Mouse (Mus musculus) urinary bladder, postnatal 4 days (tissue): ENCODE results near the gene Dusp22.

Experiments used
- DNase-seq, 2 experiments: peaks; one replicate each; pipeline ENCODE4 v3.0.0; 2021 to 2022; ENCODE audit warnings: low spot score in 2 of 2

The Dusp22 gene

DNA sequence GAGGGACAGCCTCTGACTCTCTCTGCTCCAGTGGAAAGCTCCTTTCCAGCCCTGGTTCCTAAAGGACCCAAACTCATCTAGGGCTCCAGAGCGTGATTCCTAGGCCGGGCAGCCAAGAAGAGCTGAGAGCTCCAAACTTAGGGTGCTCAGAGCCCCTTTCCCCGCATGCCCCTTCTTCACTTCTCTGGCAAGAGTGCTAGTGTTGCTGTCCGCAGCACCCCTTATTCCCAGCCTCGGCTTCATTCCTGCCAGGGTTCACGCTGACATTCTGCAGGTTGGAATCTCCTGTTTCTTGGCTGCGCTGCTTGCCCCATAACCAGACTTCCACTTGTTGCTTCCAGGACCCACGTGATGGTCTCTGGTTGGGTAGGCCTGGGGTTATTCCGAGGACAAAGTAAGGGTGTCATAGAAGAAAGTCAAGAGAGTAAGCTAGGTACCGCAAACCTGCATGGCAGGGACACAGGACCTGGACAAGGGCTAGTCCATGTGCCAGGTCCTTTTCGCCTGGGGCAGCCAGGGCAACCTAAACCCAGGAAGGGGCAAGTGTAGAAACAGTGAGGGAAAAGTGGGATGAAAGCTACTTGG is 89.8 kb downstream of the Dusp22 start:
- DNase-seq: peak in 1 of 2 experiments; percentile 55

DNA sequence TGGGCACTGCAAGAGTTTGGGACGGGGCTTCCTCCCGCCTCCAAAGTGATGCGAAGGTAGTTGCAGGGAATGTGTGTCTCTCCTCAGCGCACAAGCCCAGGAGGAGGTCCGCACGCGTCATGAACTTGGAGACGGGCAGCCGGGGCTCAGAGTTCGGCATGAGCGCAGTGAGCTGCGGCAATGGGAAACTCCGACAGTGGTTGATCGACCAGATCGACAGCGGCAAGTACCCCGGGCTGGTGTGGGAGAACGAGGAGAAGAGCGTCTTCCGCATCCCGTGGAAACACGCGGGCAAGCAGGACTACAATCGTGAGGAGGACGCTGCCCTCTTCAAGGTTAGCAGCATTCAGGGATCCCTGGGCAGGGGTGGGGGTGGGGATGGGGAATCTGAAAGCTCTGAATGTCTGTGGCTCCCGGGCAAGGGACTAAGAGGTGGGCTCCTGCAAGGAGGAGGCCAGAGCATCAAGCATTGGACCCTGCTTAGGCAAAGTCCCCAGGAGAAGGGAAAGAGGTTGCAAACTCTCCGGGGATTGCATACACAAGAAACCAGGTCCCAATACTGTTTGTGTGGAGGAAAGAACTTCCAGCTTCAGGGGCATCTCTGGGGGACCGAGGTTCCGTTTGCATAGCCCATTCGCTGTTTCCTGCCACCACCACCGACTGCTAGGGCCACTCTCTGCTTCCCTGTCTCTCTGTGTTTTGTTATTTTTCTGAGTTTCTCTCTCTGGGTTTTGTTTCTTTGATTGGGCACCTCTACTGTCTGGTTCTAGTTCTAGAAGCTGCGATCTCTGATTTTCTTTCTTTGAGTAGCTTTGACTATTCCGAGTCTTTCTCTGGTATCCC is 90.9 kb downstream of the Dusp22 start:
- DNase-seq: peak in 1 of 2 experiments; percentile 59

DNA sequence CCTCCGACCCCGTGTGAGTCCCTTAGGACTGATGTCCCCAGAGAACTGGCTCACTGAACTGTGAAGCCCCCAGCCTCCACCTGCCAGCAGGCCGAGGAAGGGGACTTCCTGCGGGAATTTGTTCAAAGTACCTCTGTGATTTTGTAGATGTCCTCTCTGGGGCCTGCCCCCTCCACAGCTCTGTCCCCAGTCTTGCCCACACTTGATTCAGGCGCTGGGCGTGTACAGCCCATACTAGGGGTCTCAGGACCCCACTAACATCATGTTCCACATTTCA is 91.4 kb downstream of the Dusp22 start:
- peak in 1 of 2 experiments; percentile 35 for DNase-seq

- DNase-seq: peak; percentile 4 to 56
These were observed 92.9 kb downstream of the Dusp22 start for GRCm38 (mm10) chr13:30752581-30753187.

- DNase-seq: peak; percentile 14 to 39
These were observed 93.6 kb downstream of the Dusp22 start for GRCm38 (mm10) chr13:30753441-30753840.

DNA sequence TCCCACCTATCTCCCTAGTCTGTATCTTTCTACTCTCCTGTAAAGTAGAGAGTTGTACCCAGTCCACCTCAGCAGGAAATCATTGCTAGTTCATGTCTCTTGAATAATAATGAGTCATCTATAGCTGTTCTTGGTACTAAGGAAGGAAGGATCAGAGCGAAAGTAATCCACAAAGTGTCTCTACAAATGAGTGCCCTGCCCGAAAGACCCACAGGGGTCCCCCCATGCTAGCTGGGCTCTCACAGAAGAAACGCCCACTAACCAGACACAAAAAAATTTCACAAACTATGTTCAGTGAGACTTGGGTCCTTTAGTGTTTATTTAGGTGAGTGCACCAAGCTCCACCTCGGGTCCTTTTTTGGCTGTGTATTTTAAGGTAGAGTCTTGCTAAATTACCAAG is 94.3 kb downstream of the Dusp22 start:
- no peak for DNase-seq

DNA sequence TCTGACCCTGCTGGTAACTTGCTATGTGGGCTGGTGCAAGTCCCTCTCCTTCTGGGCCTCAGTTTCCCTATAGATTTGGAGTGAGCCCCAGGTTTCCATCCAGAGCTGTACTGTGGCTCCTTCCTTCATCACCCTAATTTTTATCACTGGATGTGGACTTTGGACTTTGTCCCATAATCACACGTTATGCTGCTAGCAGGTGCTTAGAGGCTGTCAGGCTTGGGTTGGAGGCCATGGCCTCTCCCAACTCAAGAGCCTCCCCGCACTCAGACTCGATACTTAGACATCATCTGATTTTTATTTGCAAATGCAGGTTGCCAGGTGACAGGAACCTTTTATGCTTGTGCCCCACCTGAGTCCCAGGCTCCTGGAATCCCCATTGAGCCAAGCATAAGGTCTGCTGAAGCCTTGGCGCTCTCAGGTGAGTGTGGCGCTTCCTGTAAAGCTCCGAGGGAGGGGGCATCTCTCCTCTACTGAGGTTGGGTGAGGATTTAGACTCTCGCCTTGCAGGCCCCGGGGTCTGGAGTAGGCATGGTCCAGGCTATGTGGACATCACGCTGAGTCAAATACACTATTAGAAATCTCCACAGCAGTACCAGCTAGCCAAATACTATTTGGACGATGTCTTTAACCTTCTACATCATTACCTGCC is 95.2 kb downstream of the Dusp22 start:
- no peak for DNase-seq

DNA sequence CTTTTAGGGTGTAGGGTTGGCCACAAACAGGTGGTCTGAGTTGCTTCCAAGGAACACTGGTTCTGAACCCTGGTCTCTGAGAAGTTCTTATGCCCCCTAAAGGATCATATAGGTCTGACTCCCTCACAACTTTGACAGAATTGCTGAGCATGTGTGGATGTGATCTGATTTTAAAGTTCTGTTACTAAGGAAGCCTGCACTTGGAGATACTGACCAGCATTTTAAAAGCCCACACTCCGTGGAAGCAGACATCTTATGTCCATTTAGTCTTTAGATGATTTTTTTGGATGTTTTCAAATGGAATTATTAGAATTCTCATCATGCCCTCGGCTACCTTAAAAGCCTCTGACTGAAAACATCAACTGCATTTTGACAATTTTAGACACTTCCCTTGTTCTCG is 95.8 kb downstream of the Dusp22 start:
- no peak for DNase-seq

DNA sequence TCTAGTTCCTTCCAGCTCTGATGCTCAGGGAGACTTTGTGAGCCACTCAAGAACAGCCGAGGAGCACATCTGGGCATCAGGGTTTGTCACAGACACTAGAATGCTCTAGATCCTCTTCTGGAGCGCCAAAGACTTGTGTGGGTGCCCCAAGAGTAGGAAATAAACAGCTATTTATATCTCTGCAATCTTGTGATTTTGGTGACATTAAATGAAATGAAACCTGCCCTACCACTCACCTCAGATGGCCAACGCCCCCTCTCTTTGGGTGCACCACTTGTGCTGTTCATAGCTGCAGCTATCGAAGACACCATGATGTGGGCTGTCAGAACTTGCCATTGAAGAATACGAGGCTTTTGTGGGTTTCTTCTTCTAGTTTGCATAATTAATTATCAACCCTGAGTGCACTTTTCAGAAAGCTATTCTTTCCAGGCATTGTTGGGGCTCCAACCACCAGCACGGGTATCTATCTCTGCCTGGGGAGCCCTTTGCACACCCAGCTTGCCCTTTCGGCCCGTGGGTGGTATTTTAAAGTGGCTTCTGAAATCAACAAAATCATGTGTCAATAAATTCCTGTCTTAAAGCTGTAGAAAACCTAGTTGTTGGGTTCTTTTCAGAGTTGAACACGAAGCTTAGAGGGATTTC is 96.3 kb downstream of the Dusp22 start:
- DNase-seq: peak in 1 of 2 experiments; percentile 9

- DNase-seq: no peak
These were observed 97.6 kb downstream of the Dusp22 start for GRCm38 (mm10) chr13:30757264-30757900.

DNA sequence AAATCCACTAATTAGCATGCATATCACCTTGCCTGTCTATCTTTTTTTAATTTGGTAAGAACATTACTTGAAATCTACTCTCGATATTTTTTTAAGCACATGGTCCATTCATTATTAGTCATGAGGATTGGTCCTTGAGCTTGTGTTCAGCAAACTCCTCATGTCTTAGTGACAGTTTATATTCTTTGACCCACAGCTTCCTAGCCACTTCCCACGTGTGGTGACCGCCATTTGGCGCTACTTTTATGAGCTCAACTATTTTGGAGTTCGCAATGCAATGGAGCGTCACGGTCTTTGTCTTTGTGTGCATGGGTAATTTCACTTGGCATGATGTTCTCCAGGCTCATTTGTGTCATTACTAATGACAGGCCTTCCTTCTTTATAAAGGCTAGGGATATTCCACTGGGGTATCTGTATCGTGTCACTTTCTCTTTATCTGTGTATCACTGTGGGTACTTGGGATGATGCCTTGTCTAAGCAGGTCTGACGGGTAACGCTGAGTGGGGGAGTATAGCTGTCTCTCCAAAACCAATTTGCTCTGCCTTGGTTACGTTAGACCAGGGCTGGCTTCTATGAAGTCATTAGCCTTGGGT is 99.1 kb downstream of the Dusp22 start:
- DNase-seq: no peak

DNA sequence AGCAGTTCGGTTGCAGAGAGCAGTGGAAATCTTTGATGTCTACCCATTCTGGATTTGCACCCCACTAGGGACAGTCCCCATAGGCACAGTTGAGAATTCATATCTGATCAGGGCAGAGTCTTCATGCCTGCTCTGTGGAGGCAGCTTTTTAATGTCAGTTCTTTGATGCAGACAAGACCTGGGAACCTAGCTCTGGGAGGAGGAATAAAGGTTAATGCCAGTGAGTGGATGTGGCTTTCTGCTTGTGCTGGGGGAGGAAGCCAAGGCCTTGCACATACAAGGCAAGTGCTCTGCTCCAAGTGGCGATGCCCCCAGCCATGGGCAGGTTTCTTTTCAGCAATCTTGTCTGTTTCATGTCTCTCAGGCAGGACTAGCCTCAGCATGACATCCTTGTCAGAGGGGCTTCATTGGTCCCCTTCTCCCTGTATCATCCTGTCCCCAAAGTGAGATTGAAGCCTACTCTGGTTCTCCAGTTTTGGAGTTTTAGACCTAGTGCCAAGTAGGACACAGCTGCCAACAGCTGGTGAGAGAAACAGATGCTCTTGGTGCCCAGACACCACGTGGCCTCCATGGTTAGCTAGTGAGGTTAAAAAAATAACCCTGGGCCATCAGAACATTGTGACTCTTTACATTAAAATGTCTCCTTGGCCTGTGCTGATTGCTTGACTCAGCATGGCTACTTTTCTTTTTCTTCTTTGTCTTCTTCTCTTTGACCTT is 100.7 kb downstream of the Dusp22 start:
- DNase-seq: peak in 1 of 2 experiments; percentile 26
